In genomic region chr11:50546456-50547144, GRCm38 (mm10) we compare ENCODE assay signal across 9 mouse cellular contexts. TPM values are rescaled to one million over a fixed set of nuclear protein-coding genes. Genes with fewer than 3 reads are reported as not detected.
A peak's percentile ranks its signal among the peaks of the same experiment; 100 is the strongest.
DNase-seq lines count a peak whose midpoint lies in the region; ATAC-seq and TF ChIP-seq lines count a peak whose summit lies in the region.
"Had no signal": no experiment of that assay in that cellular context is flagged by ENCODE, and none has a peak within 500 bp of the region (broad histone marks: within the 10 kb centered on the region; RNA-seq: fewer than 3 reads in every experiment).

No protein-coding gene starts in this region.

- no peaks in the 10 kb centered on the region for H3K27me3 ChIP-seq in hindbrain, postnatal 0 days (ENCODE audit: insufficient read depth, low read length)
- H3K27me3 ChIP-seq in hindbrain, embryonic 14.5 days (ENCODE audit: control insufficient read depth, insufficient read depth, low read length), result no peaks in the 10 kb centered on the region
- H3K27me3 ChIP-seq in hindbrain, embryonic 13.5 days, result no peaks in the 10 kb centered on the region
- no peaks in the 10 kb centered on the region for H3K27me3 ChIP-seq in midbrain, embryonic 11.5 days (ENCODE audit: control insufficient read depth, insufficient read depth, low read length)
- H3K27me3 ChIP-seq in midbrain, embryonic 15.5 days (replicated peaks), result no peaks in the 10 kb centered on the region

- no peak overlapping the region for H3K27ac ChIP-seq in hindbrain, postnatal 0 days
- H3K27ac ChIP-seq in hindbrain, embryonic 14.5 days, result no peak overlapping the region
- no peak overlapping the region for H3K27ac ChIP-seq in hindbrain, embryonic 13.5 days
- H3K27ac ChIP-seq in midbrain, embryonic 11.5 days (ENCODE audit: low read depth, low read length), result no peak overlapping the region
- H3K27ac ChIP-seq in midbrain, embryonic 15.5 days, result no peak overlapping the region
- H3K27ac ChIP-seq: heart, adult 2 months had no signal

- no peak overlapping the region for H3K9ac ChIP-seq in hindbrain, postnatal 0 days (replicated peaks; ENCODE audit: low read length)
- H3K9ac ChIP-seq in hindbrain, embryonic 14.5 days, result no peak overlapping the region
- no peak overlapping the region for H3K9ac ChIP-seq in hindbrain, embryonic 13.5 days
- no peak overlapping the region for H3K9ac ChIP-seq in midbrain, embryonic 11.5 days (ENCODE audit: low read length)
- H3K9ac ChIP-seq in midbrain, embryonic 15.5 days, result no peak overlapping the region

- H3K4me1 ChIP-seq in hindbrain, postnatal 0 days (ENCODE audit: insufficient read depth, low read length), result no peaks in the 10 kb centered on the region; the same call in 1 of the 2 replicates
- no peaks in the 10 kb centered on the region for H3K4me1 ChIP-seq in hindbrain, embryonic 14.5 days (replicated peaks; ENCODE audit: control insufficient read depth, insufficient read depth, low read length)
- H3K4me1 ChIP-seq in hindbrain, embryonic 13.5 days (replicated peaks), result 0 out of 2 replicates have a peak, but pooled peaks cover 2% of the 10 kb centered on the region
- H3K4me1 ChIP-seq in midbrain, embryonic 11.5 days (ENCODE audit: control insufficient read depth, insufficient read depth, low read length), result no peaks in the 10 kb centered on the region
- no peaks in the 10 kb centered on the region for H3K4me1 ChIP-seq in midbrain, embryonic 15.5 days

- TF ChIP-seq CTCF in hindbrain, postnatal 0 days (IDR thresholded peaks at IDR 0.05; ENCODE audit: low read depth), result no peak

- H3K4me2 ChIP-seq in hindbrain, postnatal 0 days (ENCODE audit: low read depth, low read length), result no peak overlapping the region
- H3K4me2 ChIP-seq in hindbrain, embryonic 14.5 days (replicated peaks), result no peak overlapping the region
- H3K4me2 ChIP-seq in hindbrain, embryonic 13.5 days, result no peak overlapping the region
- no peak overlapping the region for H3K4me2 ChIP-seq in midbrain, embryonic 11.5 days
- H3K4me2 ChIP-seq in midbrain, embryonic 15.5 days, result no peak overlapping the region

- H3K36me3 ChIP-seq in hindbrain, postnatal 0 days (ENCODE audit: insufficient read depth, low read length), result no peaks in the 10 kb centered on the region
- no peaks in the 10 kb centered on the region for H3K36me3 ChIP-seq in hindbrain, embryonic 14.5 days (replicated peaks; ENCODE audit: control insufficient read depth, insufficient read depth)
- no peaks in the 10 kb centered on the region for H3K36me3 ChIP-seq in hindbrain, embryonic 13.5 days
- no peaks in the 10 kb centered on the region for H3K36me3 ChIP-seq in midbrain, embryonic 11.5 days (ENCODE audit: control insufficient read depth, insufficient read depth, low read length)
- no peaks in the 10 kb centered on the region for H3K36me3 ChIP-seq in midbrain, embryonic 15.5 days (replicated peaks)

- no peak overlapping the region for H3K4me3 ChIP-seq in hindbrain, postnatal 0 days (ENCODE audit: low read length)
- H3K4me3 ChIP-seq in hindbrain, embryonic 14.5 days (replicated peaks; ENCODE audit: low read length), result no peak overlapping the region
- H3K4me3 ChIP-seq in hindbrain, embryonic 13.5 days, result no peak overlapping the region
- no peak overlapping the region for H3K4me3 ChIP-seq in midbrain, embryonic 11.5 days (ENCODE audit: low read depth, low read length)
- H3K4me3 ChIP-seq in midbrain, embryonic 15.5 days, result no peak overlapping the region
- H3K4me3 ChIP-seq: heart, adult 2 months had no signal

- DNase-seq in hindbrain, postnatal 0 days (ENCODE audit: low spot score), result peak; percentile 33
- DNase-seq in hindbrain, embryonic 14.5 days (ENCODE audit: low spot score), result no peak
- peak; percentile 21 for DNase-seq in cerebellum, adult 11-12 months
- DNase-seq in heart, postnatal 4 days, result peak; percentile 18
- peak; percentile 51 for DNase-seq in right cerebral cortex, adult 18-20 months
- DNase-seq in midbrain, embryonic 11.5 days (ENCODE audit: low spot score, missing footprints), result no peak

- H3K9me3 ChIP-seq in hindbrain, postnatal 0 days (ENCODE audit: low read length), result no peaks in the 10 kb centered on the region
- no peaks in the 10 kb centered on the region for H3K9me3 ChIP-seq in hindbrain, embryonic 14.5 days (ENCODE audit: control insufficient read depth, low read length)
- no peaks in the 10 kb centered on the region for H3K9me3 ChIP-seq in hindbrain, embryonic 13.5 days
- H3K9me3 ChIP-seq in midbrain, embryonic 11.5 days (ENCODE audit: control insufficient read depth, low read length), result no peaks in the 10 kb centered on the region
- no peaks in the 10 kb centered on the region for H3K9me3 ChIP-seq in midbrain, embryonic 15.5 days

- ATAC-seq in hindbrain, postnatal 0 days, result no peak
- ATAC-seq in hindbrain, embryonic 14.5 days (ENCODE audit: low FRiP score), result no peak
- no peak for ATAC-seq in hindbrain, embryonic 13.5 days (ENCODE audit: low FRiP score)
- no peak for ATAC-seq in midbrain, embryonic 11.5 days (ENCODE audit: low FRiP score)
- ATAC-seq in midbrain, embryonic 15.5 days (replicated peaks), result no peak

- 64% methylated on average over 11 of the region's 11 CpGs for WGBS in hindbrain, postnatal 0 days
- 83% methylated on average over 11 of the region's 11 CpGs for WGBS in hindbrain, embryonic 14.5 days
- 85% methylated on average over 11 of the region's 11 CpGs for WGBS in hindbrain, embryonic 13.5 days
- 90% methylated on average over 11 of the region's 11 CpGs for WGBS in midbrain, embryonic 11.5 days
- WGBS in midbrain, embryonic 15.5 days, result 81% methylated on average over 11 of the region's 11 CpGs

RNA-seq across cellular contexts. Expression of gene Adamts2, which starts 55.3 kb away (rescaled TPM):
- total RNA-seq in hindbrain, postnatal 0 days (2014; rRNA removed), result 15.1 and 17.1 TPM in 2 replicates
- polyA plus RNA-seq in hindbrain, postnatal 0 days (2015; fragmentation: Nextera tagmentation; extraction: Ambion mirVana), result 4.8 and 5.8 TPM in 2 replicates
- 6.3 and 6.8 TPM in 2 replicates for polyA plus RNA-seq in hindbrain, embryonic 14.5 days (2014; fragmentation: Nextera tagmentation; extraction: Ambion mirVana)
- 10 to 100 TPM; 28.5 to 32.0 TPM for total RNA-seq in heart, postnatal 4 days (2021)
- 3.4 and 3.8 TPM in 2 replicates for polyA plus RNA-seq in hindbrain, embryonic 13.5 days (2015; fragmentation: Nextera tagmentation; extraction: Ambion mirVana)
- polyA plus RNA-seq in midbrain, embryonic 11.5 days (2014; fragmentation: Nextera tagmentation; extraction: Ambion mirVana), result 0.73 and 0.87 TPM in 2 replicates
- polyA plus RNA-seq in midbrain, embryonic 15.5 days (2015; fragmentation: Nextera tagmentation; extraction: Ambion mirVana), result 3.7 and 5.0 TPM in 2 replicates

Comparison
In these comparisons a context has a peak if more than half of its experiments do, and no peak if none do; other contexts are left out.
1. DNase-seq: peak in hindbrain, postnatal 0 days (single experiment), cerebellum, adult 11-12 months (single experiment), heart, postnatal 4 days (single experiment) and right cerebral cortex, adult 18-20 months (single experiment); none in hindbrain, embryonic 14.5 days (single experiment) and midbrain, embryonic 11.5 days (single experiment).